Mouse (Mus musculus): ENCODE measurements at regions not wholly inside any gene's neighbourhood (a gene's known extent, or its start where the extent isn't known, plus 50 kb on each side); places are given as distances from the start of the nearest gene placed in this dataset.

DNA sequence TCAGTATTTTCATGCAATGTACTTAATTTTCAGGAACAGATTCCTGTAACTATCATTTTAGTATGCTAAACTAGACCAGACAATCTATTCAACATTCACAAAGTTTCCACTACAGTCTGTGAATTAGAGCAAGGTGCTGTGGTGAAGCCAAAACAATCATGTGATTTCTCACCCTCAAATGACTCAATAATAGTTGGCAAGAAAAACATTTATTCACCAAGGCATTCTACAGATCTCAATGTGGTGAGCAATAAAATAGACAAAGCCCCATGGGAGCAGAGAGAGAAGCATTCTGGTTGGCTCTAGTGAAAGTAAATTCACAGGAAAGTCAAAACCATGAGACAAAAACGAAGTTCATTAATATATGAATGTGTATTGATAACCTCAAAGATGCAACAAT is 724.5 kb downstream of the Utrn start:
- Histone ChIP-seq H3K4me3 (ENCODE audit: low read length) (no peak overlapping the region), H3K4me1 (ENCODE audit: insufficient read depth, low read length) (no peaks in the 10 kb centered on the region), H3K4me2 (ENCODE audit: low read depth, low read length) (no peak overlapping the region), H3K9me3 (ENCODE audit: low read length) (no peaks in the 10 kb centered on the region), H3K9ac (replicated peaks; ENCODE audit: low read length) (no peak overlapping the region), H3K27ac (no peak overlapping the region), H3K27me3 (ENCODE audit: insufficient read depth, low read length) (no peaks in the 10 kb centered on the region), H3K36me3 (ENCODE audit: insufficient read depth, low read length) (no peaks in the 10 kb centered on the region)
- TF ChIP-seq CTCF (IDR thresholded peaks at IDR 0.05; ENCODE audit: low read depth) = no peak
- ATAC-seq = no peak
- DNase-seq (ENCODE audit: low spot score) = no peak
- 58% methylated on average over 1 of the region's 1 CpGs for WGBS

DNA sequence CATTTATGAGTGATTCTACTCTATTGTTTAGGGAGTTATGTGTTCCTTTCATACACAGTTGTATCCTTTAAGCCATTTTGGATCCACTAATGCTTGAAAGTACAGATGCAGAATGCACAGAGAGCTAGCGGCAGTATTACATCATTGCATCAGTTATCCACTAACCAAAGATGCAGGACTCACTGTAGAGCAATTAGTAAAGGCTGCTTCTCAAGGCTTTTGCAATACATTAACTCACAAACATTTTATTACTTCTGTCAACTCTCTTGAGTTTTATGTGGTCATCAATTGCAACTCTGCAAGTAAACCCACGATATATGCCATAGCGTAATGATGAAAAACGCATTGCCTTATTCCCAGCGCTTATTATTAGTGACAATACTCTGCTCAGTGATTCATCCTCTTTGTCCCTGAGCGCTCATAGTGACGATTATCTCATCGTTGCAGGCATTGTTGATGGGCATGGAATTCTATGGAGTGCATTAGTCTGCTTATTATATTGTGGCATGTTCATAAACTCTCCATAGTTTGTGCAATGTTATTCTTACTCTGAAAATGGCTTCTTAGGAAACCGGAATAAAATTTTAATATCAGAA is 722.1 kb downstream of the Utrn start:
- no peak for DNase-seq (ENCODE audit: low spot score)
- Histone ChIP-seq H3K4me2 (ENCODE audit: low read depth, low read length) (no peak overlapping the region), H3K27me3 (ENCODE audit: insufficient read depth, low read length) (no peaks in the 10 kb centered on the region), H3K36me3 (ENCODE audit: insufficient read depth, low read length) (no peaks in the 10 kb centered on the region), H3K9me3 (ENCODE audit: low read length) (no peaks in the 10 kb centered on the region), H3K4me3 (ENCODE audit: low read length) (no peak overlapping the region), H3K4me1 (ENCODE audit: insufficient read depth, low read length) (no peaks in the 10 kb centered on the region), H3K9ac (replicated peaks; ENCODE audit: low read length) (no peak overlapping the region), H3K27ac (no peak overlapping the region)
- 0 out of 2 replicates have a peak, but pooled peaks have one; percentile 40 for ATAC-seq
- WGBS = 78% methylated on average over 9 of the region's 9 CpGs
- TF ChIP-seq CTCF (IDR thresholded peaks at IDR 0.05; ENCODE audit: low read depth) = no peak

DNA sequence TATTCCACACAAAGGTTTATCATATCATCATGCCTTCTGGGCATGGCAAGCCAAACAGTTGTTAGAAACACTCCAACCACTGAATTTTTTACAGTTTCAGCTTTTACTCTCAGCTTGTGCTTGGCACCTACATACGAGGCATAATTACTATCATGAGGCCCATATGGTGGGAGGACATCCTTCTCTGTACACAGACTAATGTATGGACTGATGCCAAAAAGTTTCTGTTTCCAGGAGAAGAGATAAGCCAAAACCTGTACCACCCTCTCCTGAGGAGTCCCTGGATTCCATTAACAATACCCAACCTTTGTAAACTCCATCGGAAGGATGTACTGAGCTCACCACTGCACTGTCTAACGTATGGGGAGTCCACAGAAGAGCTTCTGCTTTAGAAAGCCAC is 698.9 kb downstream of the Utrn start:
- Histone ChIP-seq H3K4me1 (ENCODE audit: insufficient read depth, low read length) (no peaks in the 10 kb centered on the region), H3K9me3 (ENCODE audit: low read length) (no peaks in the 10 kb centered on the region), H3K27me3 (ENCODE audit: insufficient read depth, low read length) (no peaks in the 10 kb centered on the region), H3K4me3 (ENCODE audit: low read length) (no peak overlapping the region), H3K4me2 (ENCODE audit: low read depth, low read length) (no peak overlapping the region), H3K27ac (no peak overlapping the region), H3K36me3 (ENCODE audit: insufficient read depth, low read length) (no peaks in the 10 kb centered on the region), H3K9ac (replicated peaks; ENCODE audit: low read length) (no peak overlapping the region)
- TF ChIP-seq CTCF (IDR thresholded peaks at IDR 0.05; ENCODE audit: low read depth) = no peak
- ATAC-seq = peak; percentile 58; the same call in 1 of the 2 replicates
- DNase-seq (ENCODE audit: low spot score) = peak; percentile 63
- WGBS = 74% methylated on average over 3 of the region's 3 CpGs

DNA sequence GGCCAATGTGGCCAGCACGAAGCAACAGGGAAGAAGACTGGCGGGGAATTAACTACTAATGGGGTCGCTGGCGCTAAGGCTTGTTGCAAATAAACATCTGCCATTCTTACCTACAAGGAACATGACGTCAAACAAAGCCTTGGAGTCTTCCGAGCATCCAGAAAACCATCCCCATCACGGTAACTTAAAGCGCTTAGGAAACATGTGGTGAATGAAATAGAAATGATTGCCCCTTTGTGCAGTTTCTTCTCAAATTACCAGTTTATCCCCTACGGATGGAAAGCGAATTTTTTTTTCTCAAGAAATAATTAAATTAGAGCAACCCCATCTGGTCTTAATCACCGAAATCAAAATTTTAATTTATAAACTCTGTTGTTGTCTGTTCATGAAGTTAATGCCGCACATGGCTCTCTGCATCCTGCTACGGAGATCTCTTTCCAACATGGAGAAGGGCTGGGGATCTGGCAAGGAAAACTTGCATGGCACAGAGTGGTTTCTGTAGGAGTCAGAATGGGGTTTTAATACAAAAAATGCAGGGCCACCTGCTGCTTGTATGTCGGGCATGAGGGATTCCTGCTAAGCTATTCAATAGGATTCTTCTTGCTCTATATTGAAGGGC is 694.9 kb downstream of the Utrn start:
- H3K36me3 ChIP-seq (ENCODE audit: insufficient read depth, low read length) = no peaks in the 10 kb centered on the region
- TF ChIP-seq CTCF (IDR thresholded peaks at IDR 0.05; ENCODE audit: low read depth) = no peak
- DNase-seq (ENCODE audit: low spot score) = peak; percentile 10
- no peaks in the 10 kb centered on the region for H3K27me3 ChIP-seq (ENCODE audit: insufficient read depth, low read length)
- ATAC-seq = no peak
- no peaks in the 10 kb centered on the region for H3K4me1 ChIP-seq (ENCODE audit: insufficient read depth, low read length)
- no peaks in the 10 kb centered on the region for H3K9me3 ChIP-seq (ENCODE audit: low read length)
- H3K4me2 ChIP-seq (ENCODE audit: low read depth, low read length) = no peak overlapping the region
- H3K27ac ChIP-seq = no peak overlapping the region
- no peak overlapping the region for H3K9ac ChIP-seq (replicated peaks; ENCODE audit: low read length)
- WGBS = 51% methylated on average over 14 of the region's 14 CpGs
- H3K4me3 ChIP-seq (ENCODE audit: low read length) = no peak overlapping the region

DNA sequence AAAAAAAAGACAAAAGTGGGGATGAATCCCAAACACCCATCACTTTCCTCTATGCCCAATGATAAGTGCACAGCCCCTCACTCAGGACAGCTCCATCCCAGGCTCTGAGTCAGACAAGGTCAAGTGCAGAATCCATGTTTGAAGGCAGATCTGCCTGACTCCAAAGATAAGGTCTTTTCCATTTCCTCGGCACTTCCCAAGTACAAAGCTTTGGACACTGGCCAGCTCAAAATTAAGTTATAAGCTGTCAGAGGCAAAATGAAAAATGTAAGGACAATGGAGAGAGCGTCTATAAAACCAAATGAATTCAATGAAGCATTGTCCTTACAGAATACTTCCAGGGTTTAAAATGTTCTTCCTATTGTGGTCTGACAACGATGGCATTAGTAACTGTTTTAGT is 694.0 kb downstream of the Utrn start:
- no peaks in the 10 kb centered on the region for H3K27me3 ChIP-seq (ENCODE audit: insufficient read depth, low read length)
- no peak for ATAC-seq
- WGBS = 40% methylated on average over 3 of the region's 3 CpGs

DNA sequence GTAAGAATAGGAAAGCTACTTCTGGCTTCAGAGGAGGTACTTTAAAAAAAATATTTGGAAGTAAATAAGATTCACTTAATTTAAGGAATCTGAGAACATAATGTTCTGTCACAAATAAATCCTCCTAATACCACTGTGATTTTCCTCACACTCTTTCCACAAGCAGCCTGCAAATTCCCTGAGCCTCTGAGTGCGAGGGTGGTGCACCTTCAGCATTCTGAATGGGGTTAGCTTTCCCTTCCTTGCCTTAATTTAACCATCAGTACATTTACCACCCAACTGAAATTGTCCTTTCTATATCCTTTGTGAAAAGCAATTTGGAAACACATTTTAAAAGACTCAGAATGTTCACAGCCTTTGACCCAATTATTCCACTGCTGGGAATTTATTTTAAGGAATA is 691.7 kb downstream of the Utrn start:
- no peaks in the 10 kb centered on the region for H3K4me1 ChIP-seq (ENCODE audit: insufficient read depth, low read length)
- no peak for DNase-seq (ENCODE audit: low spot score)
- no peak overlapping the region for H3K4me3 ChIP-seq (ENCODE audit: low read length)
- WGBS = 70% methylated on average over 1 of the region's 1 CpGs
- no peak for ATAC-seq
- no peak for TF ChIP-seq CTCF (IDR thresholded peaks at IDR 0.05; ENCODE audit: low read depth)
- H3K9ac ChIP-seq (replicated peaks; ENCODE audit: low read length) = no peak overlapping the region
- no peaks in the 10 kb centered on the region for H3K9me3 ChIP-seq (ENCODE audit: low read length)
- no peaks in the 10 kb centered on the region for H3K27me3 ChIP-seq (ENCODE audit: insufficient read depth, low read length)
- H3K36me3 ChIP-seq (ENCODE audit: insufficient read depth, low read length) = no peaks in the 10 kb centered on the region
- no peak overlapping the region for H3K27ac ChIP-seq
- no peak overlapping the region for H3K4me2 ChIP-seq (ENCODE audit: low read depth, low read length)

More for the DNA sequence above, 694.0 kb downstream of the Utrn start:
- no peak for TF ChIP-seq CTCF (IDR thresholded peaks at IDR 0.05; ENCODE audit: low read depth)
- peak; percentile 17 for DNase-seq (ENCODE audit: low spot score)
- H3K4me1 ChIP-seq (ENCODE audit: insufficient read depth, low read length) = no peaks in the 10 kb centered on the region
- H3K27ac ChIP-seq = no peak overlapping the region
- no peak overlapping the region for H3K4me3 ChIP-seq (ENCODE audit: low read length)
- H3K9me3 ChIP-seq (ENCODE audit: low read length) = no peaks in the 10 kb centered on the region
- H3K4me2 ChIP-seq (ENCODE audit: low read depth, low read length) = no peak overlapping the region
- no peak overlapping the region for H3K9ac ChIP-seq (replicated peaks; ENCODE audit: low read length)
- no peaks in the 10 kb centered on the region for H3K36me3 ChIP-seq (ENCODE audit: insufficient read depth, low read length)

DNA sequence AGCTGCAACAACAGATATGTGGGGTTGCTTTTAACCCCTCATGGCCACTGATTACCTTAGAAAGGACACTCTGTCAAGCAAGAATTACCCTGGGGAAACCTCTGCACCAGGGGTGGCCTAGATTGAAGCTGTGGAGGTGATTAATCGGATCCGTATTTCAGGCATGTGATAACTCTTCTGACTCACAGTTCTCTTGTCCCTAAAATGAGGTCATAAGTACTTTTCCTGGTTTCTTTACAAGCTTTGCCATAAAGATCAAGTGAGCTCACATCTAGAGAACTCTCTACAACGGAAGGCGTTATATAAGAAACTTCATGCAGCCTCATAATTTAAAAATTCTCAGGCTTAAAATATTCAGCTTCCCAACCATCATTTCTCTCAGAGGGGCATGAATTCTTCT is 688.2 kb downstream of the Utrn start:
- no peak for DNase-seq (ENCODE audit: low spot score)
- no peak overlapping the region for H3K9ac ChIP-seq (replicated peaks; ENCODE audit: low read length)
- no peak overlapping the region for H3K27ac ChIP-seq
- H3K4me2 ChIP-seq (ENCODE audit: low read depth, low read length) = no peak overlapping the region
- no peaks in the 10 kb centered on the region for H3K4me1 ChIP-seq (ENCODE audit: insufficient read depth, low read length)
- no peak overlapping the region for H3K4me3 ChIP-seq (ENCODE audit: low read length)
- no peaks in the 10 kb centered on the region for H3K9me3 ChIP-seq (ENCODE audit: low read length)
- H3K36me3 ChIP-seq (ENCODE audit: insufficient read depth, low read length) = no peaks in the 10 kb centered on the region
- no peak for TF ChIP-seq CTCF (IDR thresholded peaks at IDR 0.05; ENCODE audit: low read depth)
- H3K27me3 ChIP-seq (ENCODE audit: insufficient read depth, low read length) = no peaks in the 10 kb centered on the region
- ATAC-seq = no peak
- 88% methylated on average over 4 of the region's 4 CpGs for WGBS

Data from hindbrain, postnatal 0 days (tissue).